Mouse (Mus musculus) ES-Bruce4 (cell line): ENCODE data around the gene Samd13.

Experiments used
- CTCF ChIP-seq: IDR thresholded peaks from one replicate; pipeline ENCODE4 v1.8.1; 2011; ENCODE audit warnings: low read depth, low read length
- EP300 ChIP-seq: IDR thresholded peaks from 2 replicates; pipeline ENCODE4 v1.6.1; 2011; ENCODE audit warnings: low read depth, low read length; ENCODE audit not compliant: insufficient read depth
- POLR2A ChIP-seq: IDR thresholded peaks from one replicate; pipeline ENCODE4 v1.8.1; 2011; ENCODE audit warnings: low read length; ENCODE audit not compliant: insufficient read depth

DNA sequence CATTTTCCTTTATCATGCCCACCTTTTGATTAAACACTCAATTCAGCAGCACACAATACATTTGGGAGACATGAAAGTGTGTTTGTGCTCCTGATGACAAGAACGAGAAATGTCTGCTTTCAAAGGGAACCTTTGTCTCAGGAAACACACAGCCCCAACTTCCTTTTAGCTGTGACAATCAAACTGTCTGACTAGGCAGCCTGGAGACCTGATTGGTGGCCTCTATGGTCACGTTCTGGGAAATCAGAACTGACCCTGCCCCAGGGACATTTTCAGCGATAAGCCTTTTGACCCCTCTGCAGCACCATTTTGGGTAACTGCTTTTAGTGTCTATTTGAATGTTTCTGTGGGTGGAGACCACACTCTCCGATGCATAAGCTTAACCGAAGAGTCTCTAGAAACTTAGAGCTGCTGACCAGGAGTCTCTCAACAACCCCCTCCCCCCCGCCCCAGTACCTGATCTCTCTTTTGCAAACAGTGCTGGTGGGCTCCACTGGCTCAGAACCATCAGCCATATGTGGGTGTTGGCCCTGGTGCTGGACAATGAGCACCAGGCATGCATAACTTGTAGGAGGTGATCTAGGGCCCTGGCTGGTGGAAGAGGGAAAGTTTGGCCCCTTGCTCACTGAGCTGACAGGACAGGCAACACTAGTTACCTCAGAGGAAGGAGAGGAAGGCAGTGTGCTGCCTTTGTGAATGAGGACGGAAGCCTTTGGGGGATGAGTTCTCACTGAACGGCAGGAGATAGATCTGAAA, 57.0 kb downstream of the Samd13 start:
- TF ChIP-seq POLR2A (no peak), CTCF (no peak), EP300 (no peak)
